Mouse (Mus musculus): ENCODE measurements around the gene Abca3.
"Not testable (repeated sequence)": the region's sequence is repeated elsewhere in the genome, so short reads cannot be mapped to it uniquely, and the experiment has no call there.

Abca3 gene

GRCm38 (mm10) chr17:24383789-24384188 is 32.0 kb downstream of the Abca3 start:
- no peak for DNase-seq (ENCODE audit: low spot score)

DNA sequence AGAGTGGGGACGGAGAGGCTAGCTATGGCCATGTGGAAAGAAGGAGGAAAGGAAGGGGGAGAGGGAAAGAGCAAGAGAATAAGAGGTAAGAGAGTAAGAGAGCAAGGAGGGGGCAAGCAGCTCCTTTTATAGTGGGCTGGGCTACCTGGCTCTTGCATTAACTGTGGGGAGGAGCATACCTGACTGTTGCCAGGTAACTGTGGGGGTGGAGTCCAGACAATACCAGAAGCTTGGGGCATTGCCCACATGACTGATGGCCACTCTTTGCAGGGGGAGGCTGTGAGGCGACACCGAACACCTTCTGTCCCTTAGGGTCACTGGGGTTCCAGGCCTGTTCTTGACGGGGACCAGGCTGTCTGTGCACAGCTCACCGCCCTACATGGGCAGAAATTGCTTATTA is 37.0 kb downstream of the Abca3 start:
- no peak for DNase-seq (ENCODE audit: low spot score)

DNA sequence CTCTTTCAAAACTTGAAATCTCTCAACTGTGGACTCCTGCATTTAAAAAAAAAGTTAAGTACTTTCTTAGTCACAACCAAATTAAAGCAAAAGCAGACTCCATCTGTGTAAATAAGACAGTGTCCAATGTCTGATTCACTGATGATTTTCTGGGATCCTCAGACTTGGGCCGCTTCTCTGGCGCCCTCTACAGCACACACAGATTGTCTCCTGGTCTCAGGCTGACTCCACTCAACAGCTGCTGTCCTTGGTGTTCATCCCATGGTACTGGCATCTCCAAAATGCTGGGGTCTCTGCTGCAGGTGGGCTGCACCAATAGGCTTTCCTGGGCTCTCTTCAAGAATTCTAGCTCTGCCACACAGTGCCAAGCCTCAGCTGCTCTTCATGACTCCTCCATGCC is 38.1 kb downstream of the Abca3 start:
- no peak for DNase-seq (ENCODE audit: low spot score)

- no peak for DNase-seq (ENCODE audit: low spot score)
Observed at GRCm38 (mm10) chr17:24391149-24391548, 39.4 kb downstream of the Abca3 start.

- DNase-seq (ENCODE audit: low spot score) = no peak
Observed at GRCm38 (mm10) chr17:24393527-24393926, 41.8 kb downstream of the Abca3 start.

GRCm38 (mm10) chr17:24394456-24394855 is 42.7 kb downstream of the Abca3 start:
- DNase-seq (ENCODE audit: low spot score) = no peak

GRCm38 (mm10) chr17:24402371-24402770 is 50.6 kb downstream of the Abca3 start:
- DNase-seq (ENCODE audit: low spot score) = no peak

GRCm38 (mm10) chr17:24407116-24407803 is 55.5 kb downstream of the Abca3 start:
- DNase-seq (ENCODE audit: low spot score) = no peak

- no peak for DNase-seq (ENCODE audit: low spot score)
Observed at GRCm38 (mm10) chr17:24413557-24414211, 61.9 kb downstream of the Abca3 start.

DNA sequence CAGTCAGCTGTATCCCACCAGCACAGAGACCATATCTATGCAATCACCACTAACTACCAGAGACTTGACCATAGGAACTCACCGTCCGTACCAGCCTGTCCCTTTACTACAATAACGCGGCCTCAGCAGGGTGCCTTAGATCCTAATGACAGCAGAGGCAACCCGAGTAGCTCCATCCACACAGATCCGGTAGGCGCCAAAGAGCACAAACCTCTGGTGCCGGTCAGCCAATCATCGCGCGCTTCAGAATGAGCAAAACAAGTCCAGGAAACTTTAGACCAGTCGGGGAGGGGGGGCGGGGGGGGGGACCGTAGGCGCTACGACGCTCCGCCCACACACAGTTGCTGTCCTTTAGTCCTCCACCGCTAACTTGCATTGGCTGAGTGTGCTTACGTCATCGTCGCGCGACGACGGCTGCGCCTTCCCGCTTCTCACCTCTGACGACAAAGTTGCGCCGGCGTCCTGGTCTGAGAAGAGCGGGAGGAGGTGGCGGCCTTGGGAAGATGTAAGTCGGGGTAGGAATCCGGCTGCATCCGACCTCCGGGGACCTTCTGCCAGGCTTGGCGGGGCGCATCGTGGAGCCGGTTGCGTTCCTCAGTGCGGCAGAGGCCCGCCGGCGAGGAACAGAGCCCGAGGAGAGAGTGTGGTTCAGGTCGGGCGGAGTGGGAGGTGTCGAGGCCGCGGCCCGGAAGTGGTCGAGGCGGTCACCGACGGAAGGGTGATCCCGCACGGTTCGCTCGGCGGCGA is 62.7 kb downstream of the Abca3 start, which contains the start of gene Rnps1:
Rnps1 (plus strand) TSS at position 336 of the 747 bp plus-strand sequence.
- DNase-seq (ENCODE audit: low spot score) = peak; percentile 97

GRCm38 (mm10) chr17:24415011-24415410 is 63.3 kb downstream of the Abca3 start:
- DNase-seq (ENCODE audit: low spot score) = no peak

DNA sequence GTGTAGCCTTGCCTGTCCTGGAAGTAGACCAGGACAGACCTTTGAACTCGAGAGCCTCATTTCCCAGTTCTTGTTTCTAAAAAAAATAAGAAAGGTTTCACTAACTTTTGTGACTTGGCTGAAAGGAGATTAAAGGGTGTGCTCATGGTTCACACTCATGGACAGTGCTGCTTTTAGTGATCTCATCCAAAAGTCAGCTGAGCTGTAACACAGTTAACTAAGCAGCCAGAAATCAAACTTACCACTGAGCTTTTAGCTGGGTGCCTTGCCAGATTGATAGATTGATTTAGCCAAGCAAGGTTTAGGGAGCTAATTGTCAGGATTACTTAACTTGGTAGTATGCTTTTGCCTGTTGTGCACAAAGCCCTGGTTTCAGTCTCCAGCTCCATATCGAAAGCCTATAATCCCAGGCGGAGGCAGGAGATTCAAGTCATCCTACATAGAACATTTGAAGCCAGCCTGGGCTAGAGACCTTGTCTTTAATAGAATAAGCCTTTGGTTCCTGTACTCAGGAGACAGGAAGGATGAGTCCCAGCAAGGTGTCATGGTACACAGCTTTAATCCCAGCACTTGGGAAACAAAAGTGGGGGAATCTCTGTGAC is 64.4 kb downstream of the Abca3 start:
- no peak for DNase-seq (ENCODE audit: low spot score)

GRCm38 (mm10) chr17:24423114-24423513 is 71.4 kb downstream of the Abca3 start:
- DNase-seq (ENCODE audit: low spot score) = no peak

DNA sequence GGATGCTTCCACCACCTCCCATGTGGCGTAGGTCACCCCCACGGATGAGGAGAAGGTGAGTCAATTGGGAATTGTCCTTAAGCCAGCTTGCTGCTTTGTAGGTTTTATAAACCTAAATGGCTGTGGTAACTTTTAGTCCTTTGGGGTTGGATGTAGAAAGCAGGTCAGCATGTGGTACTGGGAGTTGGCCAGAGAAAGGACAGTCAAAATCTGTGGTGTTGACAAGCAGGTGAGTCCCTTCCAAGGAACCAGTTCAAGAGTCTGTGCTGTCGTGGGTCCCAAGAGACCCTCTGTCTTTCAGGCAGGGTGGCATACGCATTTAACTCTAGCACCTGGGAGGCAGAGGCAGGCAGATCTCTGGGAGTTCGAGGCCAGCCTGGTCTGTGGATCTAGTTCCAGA is 72.7 kb downstream of the Abca3 start:
- no peak for DNase-seq (ENCODE audit: low spot score)

DNA sequence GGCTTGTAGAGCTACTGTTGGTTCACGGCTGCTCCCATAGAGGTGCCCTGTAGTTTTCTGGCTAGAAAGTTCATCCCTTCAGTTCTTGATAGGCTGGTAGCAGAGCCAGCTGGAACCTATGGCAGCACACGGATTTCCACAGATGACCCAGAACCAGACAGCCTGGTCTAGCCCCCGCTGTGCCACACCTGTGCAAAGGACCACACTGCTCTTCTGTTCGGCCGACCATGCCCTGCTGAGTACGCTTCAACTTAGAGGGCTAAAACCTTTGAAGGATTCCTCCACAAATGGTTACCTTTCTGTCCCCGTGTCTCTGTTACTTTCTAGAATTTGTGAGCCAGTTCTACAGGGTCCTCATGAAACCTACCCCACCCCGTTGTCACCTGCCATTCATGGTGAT is 73.6 kb downstream of the Abca3 start:
- not testable (repeated sequence) for DNase-seq (ENCODE audit: low spot score)

DNA sequence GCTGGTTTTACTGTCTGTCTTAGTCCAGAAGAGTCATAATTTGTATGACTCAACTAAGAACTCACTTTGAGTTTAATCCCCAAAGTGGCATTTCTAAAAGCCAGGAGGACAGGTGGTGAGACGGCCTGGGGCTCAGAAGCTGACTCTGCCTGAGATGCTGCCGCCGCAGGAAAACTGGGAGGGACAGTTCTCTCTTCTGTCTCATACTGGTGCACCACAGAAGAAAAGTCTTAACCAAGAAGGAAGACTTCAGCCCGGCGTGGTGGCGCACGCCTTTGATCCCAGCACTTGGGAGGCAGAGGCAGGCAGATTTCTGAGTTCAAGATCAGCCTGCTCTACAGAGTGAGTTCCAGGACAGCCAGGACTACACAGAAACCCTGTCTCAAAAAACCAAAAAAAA is 74.2 kb downstream of the Abca3 start:
- DNase-seq (ENCODE audit: low spot score) = no peak

- DNase-seq (ENCODE audit: low spot score) = peak; percentile 87
Observed at GRCm38 (mm10) chr17:24426471-24427169, 74.9 kb downstream of the Abca3 start, which contains the start of gene Eci1. Gene Eci1, plus strand, starts transcription at chr17:24426641.

GRCm38 (mm10) chr17:24427170-24427557 is 75.4 kb downstream of the Abca3 start:
- DNase-seq (ENCODE audit: low spot score) = no peak

DNA sequence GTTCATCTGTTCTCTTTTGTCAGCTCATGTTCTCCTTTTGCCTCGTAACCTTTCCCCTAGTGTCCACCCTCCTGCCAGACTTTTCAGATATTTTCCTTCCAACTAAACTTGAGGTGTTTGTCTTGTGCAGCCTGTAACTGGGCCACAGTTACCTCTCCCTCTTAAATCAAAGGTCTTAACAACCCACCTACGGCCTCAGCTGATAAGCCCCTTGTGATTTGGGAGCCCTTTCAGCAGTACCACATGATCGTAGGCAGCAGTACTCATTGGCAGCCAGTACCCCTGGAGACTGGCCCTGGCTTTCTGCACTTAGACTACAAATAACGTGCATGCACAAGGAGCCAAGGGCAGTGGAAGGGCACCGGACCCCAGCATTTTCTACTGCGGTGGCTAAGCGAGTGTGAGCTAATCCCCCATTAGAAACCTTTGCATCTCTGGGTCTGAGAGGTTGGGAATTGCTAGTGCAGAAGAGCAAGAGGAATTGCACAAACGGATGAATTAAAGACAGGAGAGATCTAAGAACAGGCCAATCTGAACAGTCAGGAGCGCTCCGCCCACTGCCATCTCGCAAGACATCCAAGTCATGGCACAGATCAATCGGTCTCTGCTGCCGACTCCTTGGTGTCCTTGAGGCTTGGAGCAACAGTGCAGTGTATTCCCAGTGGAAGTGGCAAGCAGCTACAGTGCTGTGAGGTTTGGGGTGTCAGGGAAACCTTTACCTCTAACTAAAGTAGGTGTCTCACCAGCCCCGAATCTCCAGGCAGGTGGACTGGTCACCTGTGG is 77.6 kb downstream of the Abca3 start:
- DNase-seq (ENCODE audit: low spot score) = no peak

GRCm38 (mm10) chr17:24437016-24437415 is 85.3 kb downstream of the Abca3 start:
- peak; percentile 29 for DNase-seq (ENCODE audit: low spot score)

GRCm38 (mm10) chr17:24440377-24440776 is 88.6 kb downstream of the Abca3 start:
- no peak for DNase-seq (ENCODE audit: low spot score)

All from spleen, adult 12 weeks (tissue).